Mouse (Mus musculus) midbrain, postnatal 0 days (tissue): ENCODE results near the gene Gls2. TPM values are rescaled to one million over a fixed set of nuclear protein-coding genes. Genes with fewer than 3 reads are reported as not detected.

Experiments
- ATAC-seq: fragments of 200-750 bp; cut with Nextera tagmentation; 2 replicates; pipeline ENCODE4 v1.8.0; 2017; ENCODE audit warnings: moderate number of reproducible peaks, mild to moderate bottlenecking, moderate TSS enrichment, moderate library complexity; ENCODE audit not compliant: low FRiP score
- DNase-seq: peaks from one replicate; pipeline ENCODE4 v3.0.0-alpha.2; 2015; ENCODE audit warnings: low spot score
- H3K27ac ChIP-seq: fragments of 300-500 bp; sonication (generic); 2 replicates; pipeline ENCODE4 v1.5.1; 2014; ENCODE audit warnings: low read depth, mild to moderate bottlenecking, low read length, mixed read lengths
- H3K27me3 ChIP-seq: fragments of 300-500 bp; sonication (generic); 2 replicates; pipeline ENCODE4 v1.6.1; 2014; ENCODE audit warnings: low read length, control low read depth, mixed read lengths; ENCODE audit not compliant: insufficient read depth
- H3K36me3 ChIP-seq: fragments of 300-500 bp; sonication (generic); 2 replicates; pipeline ENCODE4 v1.6.1; 2014; ENCODE audit warnings: low read length, control low read depth, mixed read lengths; ENCODE audit not compliant: insufficient read depth
- H3K4me1 ChIP-seq: fragments of 300-500 bp; sonication (generic); 2 replicates; pipeline ENCODE4 v1.6.1; 2014; ENCODE audit warnings: mild to moderate bottlenecking, control low read depth, antibody characterized with exemption, low read length, mixed read lengths; ENCODE audit not compliant: insufficient read depth
- H3K4me2 ChIP-seq: fragments of 300-500 bp; sonication (generic); 2 replicates; pipeline ENCODE4 v1.6.1; 2014; ENCODE audit warnings: low read depth, mild to moderate bottlenecking, low read length, mixed read lengths; ENCODE audit not compliant: poor library complexity, severe bottlenecking
- H3K4me3 ChIP-seq: fragments of 300-500 bp; sonication (generic); 2 replicates; pipeline ENCODE4 v1.5.1; 2014; ENCODE audit warnings: low read depth, mild to moderate bottlenecking, low read length, moderate library complexity
- H3K9ac ChIP-seq: fragments of 300-500 bp; sonication (generic); replicated peaks from 2 replicates; pipeline ENCODE4 v1.6.1; 2014; ENCODE audit warnings: mild to moderate bottlenecking, low read length, moderate library complexity, mixed read lengths; ENCODE audit not compliant: poor library complexity, severe bottlenecking
- H3K9me3 ChIP-seq: fragments of 300-500 bp; sonication (generic); 2 replicates; pipeline ENCODE4 v1.6.1; 2016; ENCODE audit warnings: low read length, control low read depth
- CTCF ChIP-seq: IDR thresholded peaks from 2 replicates; pipeline ENCODE4 v1.5.1; 2016; ENCODE audit warnings: antibody characterized with exemption, mild to moderate bottlenecking
- WGBS: fragments of 180-500 bp; shearing (Covaris S2); extraction: QIAGEN DNeasy Blood & Tissue Kit; methylation state at CpG from one replicate; pipeline ENCODE4 v1.1.7; 2014; 5-methylcytosine and 5-hydroxymethylcytosine counted together
- polyA plus RNA-seq: library from polyadenylated mRNA; unstranded; fragments of >200 nt; fragmentation: Nextera tagmentation; extraction: Ambion mirVana; gene quantifications from 2 replicates; pipeline ENCODE4 v1.2.1, GENCODE M21; 2015
- total RNA-seq: library from RNA; depleted of rRNA; stranded (reverse); fragments of >200 nt; gene quantifications from 2 replicates; pipeline ENCODE4 v1.2.3, GENCODE M21; 2014

The Gls2 gene
- total and polyA plus RNA-seq, 2 experiments from 2014 or later, result 1.2 to 4.4 TPM

DNA sequence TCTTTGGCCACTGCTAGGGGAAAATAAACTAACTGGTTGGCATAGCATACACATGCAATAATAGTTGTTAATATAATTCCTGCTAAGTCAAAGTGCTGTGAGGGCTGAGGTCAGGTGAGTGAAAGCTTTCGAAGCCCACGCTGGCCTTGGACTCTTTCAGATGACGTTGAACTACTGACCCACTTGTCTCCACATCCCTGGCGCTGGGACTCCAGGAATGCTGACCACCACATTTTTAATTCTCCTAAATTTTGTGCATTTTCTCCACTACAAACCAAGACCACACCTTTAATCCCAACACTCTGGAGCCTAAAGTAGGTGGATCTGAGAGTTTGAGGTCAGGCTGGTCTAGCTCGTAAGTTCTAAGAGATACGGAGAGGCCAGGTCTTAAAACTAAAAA is 1.1 kb upstream of the Gls2 start:
- H3K27ac ChIP-seq, result no peak overlapping the region
- no peak overlapping the region for H3K4me3 ChIP-seq
- no peaks in the 10 kb centered on the region for H3K4me1 ChIP-seq
- 0 out of 2 replicates have a peak, but pooled peaks cover 4% of the 10 kb centered on the region for H3K27me3 ChIP-seq
- no peak for TF ChIP-seq CTCF
- H3K9ac ChIP-seq, result no peak overlapping the region
- no peaks in the 10 kb centered on the region for H3K9me3 ChIP-seq
- no peak for DNase-seq
- WGBS, result 91% methylated on average over 6 of the region's 6 CpGs
- no peak for ATAC-seq
- H3K4me2 ChIP-seq, result no peak overlapping the region
- H3K36me3 ChIP-seq, result no peaks in the 10 kb centered on the region

- Histone ChIP-seq H3K27me3 (0 out of 2 replicates have a peak, but pooled peaks cover 4% of the 10 kb centered on the region), H3K4me2 (peak overlapping the region; percentile 96), H3K4me1 (no peaks in the 10 kb centered on the region), H3K36me3 (no peaks in the 10 kb centered on the region), H3K9me3 (no peaks in the 10 kb centered on the region), H3K27ac (peak overlapping the region; percentile 47; the same call in 1 of the 2 replicates), H3K9ac (peak overlapping the region; percentile 57), H3K4me3 (peak overlapping the region; percentile 71)
- peak; percentile 27 for DNase-seq
- no peak for TF ChIP-seq CTCF
- peak; percentile 80 for ATAC-seq
- WGBS, result 1% methylated on average over 55 of the region's 79 CpGs
These were observed 549 bp downstream of the Gls2 start for GRCm38 (mm10) chr10:128194551-128195461.

DNA sequence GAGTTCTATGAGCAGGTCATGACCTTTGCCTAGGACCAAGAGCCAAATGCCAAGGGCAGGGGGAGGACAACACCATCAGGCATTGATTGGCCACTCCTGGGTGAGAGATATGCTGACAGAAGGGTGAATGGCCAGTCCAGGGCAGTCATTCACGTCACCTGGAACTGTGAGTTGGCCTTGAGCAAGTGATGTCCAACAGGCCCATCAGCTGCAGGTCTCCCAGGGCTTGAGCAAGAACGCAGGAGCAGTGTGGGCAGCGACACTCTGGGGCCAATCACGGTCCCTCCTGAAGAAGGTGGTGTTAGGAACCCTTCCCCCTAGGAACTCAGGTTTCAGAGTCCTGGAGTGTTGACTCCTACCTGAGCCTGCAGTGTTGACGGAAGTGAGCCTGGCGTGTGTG is 7.6 kb downstream of the Gls2 start:
- no peaks in the 10 kb centered on the region for H3K4me1 ChIP-seq
- ATAC-seq (no peak), DNase-seq (no peak)
- no peaks in the 10 kb centered on the region for H3K27me3 ChIP-seq
- no peak overlapping the region for H3K9ac ChIP-seq
- H3K4me3 ChIP-seq, result no peak overlapping the region
- H3K4me2 ChIP-seq, result no peak overlapping the region
- no peak for TF ChIP-seq CTCF
- H3K9me3 ChIP-seq, result no peaks in the 10 kb centered on the region
- H3K27ac ChIP-seq, result no peak overlapping the region
- 0 out of 2 replicates have a peak, but pooled peaks cover 5% of the 10 kb centered on the region for H3K36me3 ChIP-seq
- 72% methylated on average over 5 of the region's 6 CpGs for WGBS

DNA sequence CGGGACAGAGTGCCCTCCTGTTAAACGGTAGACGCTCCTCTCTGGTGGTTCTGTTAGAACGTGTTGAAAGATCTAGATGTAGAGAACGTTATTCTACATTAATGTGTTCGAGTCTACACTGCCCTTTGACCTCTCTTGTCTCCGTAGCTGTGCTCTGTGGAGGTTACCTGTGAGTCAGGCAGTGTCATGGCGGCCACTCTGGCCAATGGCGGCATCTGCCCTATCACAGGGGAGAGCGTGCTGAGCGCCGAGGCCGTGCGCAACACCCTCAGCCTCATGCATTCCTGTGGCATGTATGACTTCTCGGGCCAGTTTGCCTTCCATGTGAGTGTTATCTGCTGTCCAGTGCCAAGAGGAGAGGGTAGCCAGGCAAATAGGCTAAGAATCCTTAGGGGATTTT is 10.7 kb downstream of the Gls2 start:
- no peak for ATAC-seq
- 91% methylated on average over 15 of the region's 15 CpGs for WGBS
- Histone ChIP-seq H3K27me3 (no peaks in the 10 kb centered on the region), H3K36me3 (peaks cover 8% of the 10 kb centered on the region; the same call in 1 of the 2 replicates), H3K4me3 (no peak overlapping the region), H3K4me2 (no peak overlapping the region), H3K9ac (no peak overlapping the region), H3K9me3 (no peaks in the 10 kb centered on the region), H3K4me1 (no peaks in the 10 kb centered on the region), H3K27ac (no peak overlapping the region)
- no peak for TF ChIP-seq CTCF
- DNase-seq, result no peak

DNA sequence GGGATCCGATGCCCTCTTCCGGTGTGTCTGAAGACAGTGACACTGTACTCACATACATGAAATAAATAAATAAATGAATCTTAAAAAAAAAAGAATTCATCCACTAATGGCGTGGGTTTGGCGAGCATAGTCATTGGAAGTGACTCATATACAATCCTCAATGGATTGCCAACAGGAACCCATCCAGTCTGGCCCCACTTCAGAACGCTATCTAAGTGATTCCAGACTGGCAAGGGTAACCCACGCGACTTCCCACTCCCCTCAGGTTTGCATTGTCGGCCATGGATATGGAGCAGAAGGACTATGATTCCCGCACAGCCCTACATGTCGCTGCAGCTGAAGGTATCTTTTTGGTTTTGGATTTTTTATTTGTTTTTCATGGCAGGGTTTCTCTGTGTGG is 14.1 kb downstream of the Gls2 start:
- H3K27ac ChIP-seq, result no peak overlapping the region
- peaks cover 7% of the 10 kb centered on the region; the same call in 1 of the 2 replicates for H3K4me1 ChIP-seq
- H3K9ac ChIP-seq, result no peak overlapping the region
- TF ChIP-seq CTCF, result no peak
- DNase-seq (no peak), ATAC-seq (no peak)
- no peaks in the 10 kb centered on the region for H3K9me3 ChIP-seq
- no peak overlapping the region for H3K4me3 ChIP-seq
- 94% methylated on average over 10 of the region's 10 CpGs for WGBS
- H3K36me3 ChIP-seq, result peaks cover 8% of the 10 kb centered on the region; the same call in 1 of the 2 replicates
- H3K4me2 ChIP-seq, result no peak overlapping the region
- H3K27me3 ChIP-seq, result no peaks in the 10 kb centered on the region
